12 mouse cellular contexts compared by ENCODE assay signal in the genomic region with DNA sequence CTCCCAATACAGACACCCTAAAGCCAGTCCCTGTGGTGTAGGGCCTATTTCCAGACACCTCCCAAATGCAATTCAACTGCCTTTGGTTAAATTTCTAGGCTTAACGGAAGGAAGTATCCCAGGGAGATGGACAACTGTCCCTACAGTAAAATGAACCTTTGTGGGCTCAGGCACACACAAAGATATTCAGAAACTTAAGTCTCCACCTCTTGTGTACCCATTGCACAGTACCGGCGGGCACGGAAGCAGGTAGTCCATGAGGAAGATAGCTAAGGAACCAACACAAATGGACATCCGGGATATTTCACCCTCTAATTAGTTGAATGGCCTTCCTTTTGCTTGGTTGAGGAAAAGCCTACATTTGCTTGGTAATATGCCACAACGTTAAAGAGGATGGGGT. TPM values are rescaled to one million over a fixed set of nuclear protein-coding genes. Genes with fewer than 3 reads are reported as not detected.
DNase-seq lines count a peak whose midpoint lies in the region; ATAC-seq and TF ChIP-seq lines count a peak whose summit lies in the region.
"Had no signal": no experiment of that assay in that cellular context is flagged by ENCODE, and none has a peak within 500 bp of the region (broad histone marks: within the 10 kb centered on the region; RNA-seq: fewer than 3 reads in every experiment).

No protein-coding gene starts in this region.

- H3K79me2 ChIP-seq in heart, adult 2 months (replicated peaks; ENCODE audit: control insufficient read depth, insufficient read depth, low read length), result no peaks in the 10 kb centered on the region

- no peaks in the 10 kb centered on the region for H3K36me3 ChIP-seq in heart, adult 2 months (ENCODE audit: control insufficient read depth, insufficient read depth, low read length)
- no peaks in the 10 kb centered on the region for H3K36me3 ChIP-seq in embryonic facial prominence, embryonic 12.5 days
- H3K36me3 ChIP-seq in intestine, embryonic 15.5 days, result no peaks in the 10 kb centered on the region
- no peaks in the 10 kb centered on the region for H3K36me3 ChIP-seq in liver, embryonic 12.5 days
- H3K36me3 ChIP-seq: forebrain, embryonic 12.5 days had no signal

- 7% methylated on average over 6 of the region's 6 CpGs for WGBS in heart, adult 2 months
- 1% methylated on average over 6 of the region's 6 CpGs for WGBS in embryonic facial prominence, embryonic 12.5 days
- WGBS in intestine, embryonic 15.5 days, result 6% methylated on average over 6 of the region's 6 CpGs
- 4% methylated on average over 6 of the region's 6 CpGs for WGBS in liver, embryonic 12.5 days (ENCODE audit: insufficient replicate concordance)

- DNase-seq in heart, adult 2 months, result no peak
- no peak for DNase-seq in heart, postnatal 10 days
- no peak for DNase-seq in ovary, postnatal 36 days (ENCODE audit: low spot score)
- no peak for DNase-seq in MN1 (ENCODE audit: low spot score)
- no peak for DNase-seq in frontal cortex, postnatal 14 days (ENCODE audit: low spot score in 2 of 2)
- DNase-seq: cerebellum, adult 8-10 months had no signal

- intact Hi-C loops in heart, adult 2 months (cut with DNase I), result no loop called here
- intact Hi-C loops in heart, postnatal 10 days (cut with DNase I), result no loop called here

- TF ChIP-seq EP300 in heart, adult 2 months (IDR thresholded peaks at IDR 0.05; ENCODE audit: insufficient read depth, low read depth, low read length), result no peak

- peak overlapping the region; percentile 48 for H3K27ac ChIP-seq in heart, adult 2 months
- H3K27ac ChIP-seq in embryonic facial prominence, embryonic 12.5 days, result 0 out of 2 replicates have a peak overlapping the region, but pooled peaks have one; percentile 23
- peak overlapping the region; percentile 96 for H3K27ac ChIP-seq in intestine, embryonic 15.5 days
- peak overlapping the region; percentile 77; the same call in 1 of the 2 replicates for H3K27ac ChIP-seq in liver, embryonic 12.5 days
- H3K27ac ChIP-seq: forebrain, embryonic 12.5 days; macrophage had no signal

- H3K27me3 ChIP-seq in heart, adult 2 months (ENCODE audit: control insufficient read depth, insufficient read depth, low read length), result peaks cover 13% of the 10 kb centered on the region
- peaks cover 95% of the 10 kb centered on the region for H3K27me3 ChIP-seq in embryonic facial prominence, embryonic 12.5 days
- 0 out of 2 replicates have a peak, but pooled peaks cover 1% of the 10 kb centered on the region for H3K27me3 ChIP-seq in intestine, embryonic 15.5 days (replicated peaks)
- peaks cover 98% of the 10 kb centered on the region for H3K27me3 ChIP-seq in liver, embryonic 12.5 days (replicated peaks)

- H3K4me2 ChIP-seq in embryonic facial prominence, embryonic 12.5 days (replicated peaks), result no peak overlapping the region
- H3K4me2 ChIP-seq in intestine, embryonic 15.5 days (replicated peaks), result peak overlapping the region; percentile 75
- peak overlapping the region; percentile 49 for H3K4me2 ChIP-seq in liver, embryonic 12.5 days
- H3K4me2 ChIP-seq: forebrain, embryonic 12.5 days had no signal

- no peaks in the 10 kb centered on the region for H3K9me3 ChIP-seq in embryonic facial prominence, embryonic 12.5 days
- no peaks in the 10 kb centered on the region for H3K9me3 ChIP-seq in intestine, embryonic 15.5 days
- H3K9me3 ChIP-seq in liver, embryonic 12.5 days (replicated peaks), result no peaks in the 10 kb centered on the region
- H3K9me3 ChIP-seq: forebrain, embryonic 12.5 days had no signal

- no peaks in the 10 kb centered on the region for H3K4me1 ChIP-seq in heart, adult 2 months (ENCODE audit: control insufficient read depth, insufficient read depth, low read length)
- peaks cover 6% of the 10 kb centered on the region; the same call in 1 of the 2 replicates for H3K4me1 ChIP-seq in embryonic facial prominence, embryonic 12.5 days
- H3K4me1 ChIP-seq in intestine, embryonic 15.5 days (replicated peaks), result peaks cover 29% of the 10 kb centered on the region
- H3K4me1 ChIP-seq in liver, embryonic 12.5 days, result peaks cover 12% of the 10 kb centered on the region; the same call in 1 of the 2 replicates

- ATAC-seq in embryonic facial prominence, embryonic 12.5 days (ENCODE audit: insufficient number of reproducible peaks, insufficient read depth, low FRiP score, low TSS enrichment), result no peak
- ATAC-seq in intestine, embryonic 15.5 days, result no peak
- ATAC-seq in liver, embryonic 12.5 days, result no peak

- TF ChIP-seq CTCF in heart, adult 2 months (IDR thresholded peaks at IDR 0.05), result no peak

- H3K9ac ChIP-seq in heart, adult 2 months (ENCODE audit: low read depth, low read length), result no peak overlapping the region
- no peak overlapping the region for H3K9ac ChIP-seq in embryonic facial prominence, embryonic 12.5 days
- peak overlapping the region; percentile 69 for H3K9ac ChIP-seq in intestine, embryonic 15.5 days
- H3K9ac ChIP-seq in liver, embryonic 12.5 days, result peak overlapping the region; percentile 39; the same call in 1 of the 2 replicates
- H3K9ac ChIP-seq: forebrain, embryonic 12.5 days had no signal

- H3K4me3 ChIP-seq in heart, adult 2 months, result peak overlapping the region; percentile 34; the same call in 1 of the 2 replicates
- H3K4me3 ChIP-seq in embryonic facial prominence, embryonic 12.5 days, result peak overlapping the region; percentile 23; the same call in 1 of the 2 replicates
- peak overlapping the region; percentile 61 for H3K4me3 ChIP-seq in intestine, embryonic 15.5 days (replicated peaks)
- peak overlapping the region; percentile 50 for H3K4me3 ChIP-seq in liver, embryonic 12.5 days

- no peak for TF ChIP-seq POLR2A in heart, adult 2 months (IDR thresholded peaks at IDR 0.05; ENCODE audit: insufficient read depth, low read depth, low read length)

RNA-seq across cellular contexts. Expression of a gene that starts 0.9 kb away (rescaled TPM):
- not detected for total RNA-seq in heart, adult 2 months (2021)
- polyA plus RNA-seq in heart, adult 2 months (2012; rRNA removed), result not detected in 2 replicates
- total RNA-seq in heart, postnatal 10 days (2021), result under 1 TPM; 0.10 to 0.17 TPM
- polyA plus RNA-seq in embryonic facial prominence, embryonic 12.5 days (2016; fragmentation: Nextera tagmentation; extraction: Ambion mirVana), result 0.17 and 0.35 TPM in 2 replicates
- 1.9 and 2.0 TPM in 2 replicates for polyA plus RNA-seq in intestine, embryonic 15.5 days (2015; fragmentation: Nextera tagmentation; extraction: Ambion mirVana)
- 0.29 TPM in 2 replicates for polyA plus RNA-seq in liver, embryonic 12.5 days (2016; fragmentation: Nextera tagmentation; extraction: Ambion mirVana)
- polyA plus RNA-seq: forebrain, embryonic 12.5 days; macrophage; testis, adult 2 months had no signal

RNA-seq across cellular contexts. Expression of a gene that starts 11.8 kb away (rescaled TPM):
- total RNA-seq in heart, adult 2 months (2021), result under 1 TPM; 0.11 to 0.21 TPM
- polyA plus RNA-seq in heart, adult 2 months (2012; rRNA removed), result 0.84 TPM in 1 of 2 replicates, not detected in the other
- 1 to 10 TPM in 1 of 2 experiments, under 1 TPM in 1; 0.98 to 1.0 TPM for total RNA-seq in heart, postnatal 10 days (2021)
- polyA plus RNA-seq in embryonic facial prominence, embryonic 12.5 days (2016; fragmentation: Nextera tagmentation; extraction: Ambion mirVana), result 15.1 and 18.2 TPM in 2 replicates
- polyA plus RNA-seq in intestine, embryonic 15.5 days (2015; fragmentation: Nextera tagmentation; extraction: Ambion mirVana), result 7.4 and 8.6 TPM in 2 replicates
- polyA plus RNA-seq in liver, embryonic 12.5 days (2016; fragmentation: Nextera tagmentation; extraction: Ambion mirVana), result 1.4 TPM in 2 replicates
- polyA plus RNA-seq: forebrain, embryonic 12.5 days; macrophage had no signal

RNA-seq across cellular contexts. Expression of a gene that starts 15.2 kb away (rescaled TPM):
- total RNA-seq in heart, adult 2 months (2021), result under 1 TPM; 0.14 to 0.34 TPM
- polyA plus RNA-seq in heart, adult 2 months (2012; rRNA removed), result 0.76 and 0.84 TPM in 2 replicates
- total RNA-seq in heart, postnatal 10 days (2021), result 1 to 10 TPM in 1 of 2 experiments, under 1 TPM in 1; 0.69 to 1.3 TPM
- 0.14 TPM in 1 of 2 replicates, not detected in the other for polyA plus RNA-seq in embryonic facial prominence, embryonic 12.5 days (2016; fragmentation: Nextera tagmentation; extraction: Ambion mirVana)
- 3.7 and 4.5 TPM in 2 replicates for polyA plus RNA-seq in intestine, embryonic 15.5 days (2015; fragmentation: Nextera tagmentation; extraction: Ambion mirVana)
- polyA plus RNA-seq in liver, embryonic 12.5 days (2016; fragmentation: Nextera tagmentation; extraction: Ambion mirVana), result 0.79 and 0.92 TPM in 2 replicates
- polyA plus RNA-seq: forebrain, embryonic 12.5 days had no signal

RNA-seq across cellular contexts. Expression of a gene that starts 18.3 kb away (rescaled TPM):
- under 1 TPM in 1 of 2 experiments, not detected in 1; 0.20 TPM for total RNA-seq in heart, adult 2 months (2021)
- 0.32 and 0.43 TPM in 2 replicates for polyA plus RNA-seq in heart, adult 2 months (2012; rRNA removed)
- under 1 TPM; 0.22 to 0.30 TPM for total RNA-seq in heart, postnatal 10 days (2021)
- 0.71 and 0.77 TPM in 2 replicates for polyA plus RNA-seq in embryonic facial prominence, embryonic 12.5 days (2016; fragmentation: Nextera tagmentation; extraction: Ambion mirVana)
- 0.86 and 1.2 TPM in 2 replicates for polyA plus RNA-seq in intestine, embryonic 15.5 days (2015; fragmentation: Nextera tagmentation; extraction: Ambion mirVana)
- 1.0 and 1.1 TPM in 2 replicates for polyA plus RNA-seq in liver, embryonic 12.5 days (2016; fragmentation: Nextera tagmentation; extraction: Ambion mirVana)

RNA-seq across cellular contexts. Expression of a gene that starts 28.0 kb away (rescaled TPM):
- under 1 TPM; 0.26 to 0.45 TPM for total RNA-seq in heart, adult 2 months (2021)
- 0.94 and 0.96 TPM in 2 replicates for polyA plus RNA-seq in heart, adult 2 months (2012; rRNA removed)
- total RNA-seq in heart, postnatal 10 days (2021), result 1 to 10 TPM; 1.2 to 1.6 TPM
- 0.33 and 0.34 TPM in 2 replicates for polyA plus RNA-seq in embryonic facial prominence, embryonic 12.5 days (2016; fragmentation: Nextera tagmentation; extraction: Ambion mirVana)
- 22.9 and 25.1 TPM in 2 replicates for polyA plus RNA-seq in intestine, embryonic 15.5 days (2015; fragmentation: Nextera tagmentation; extraction: Ambion mirVana)
- 2.1 and 3.1 TPM in 2 replicates for polyA plus RNA-seq in liver, embryonic 12.5 days (2016; fragmentation: Nextera tagmentation; extraction: Ambion mirVana)
- polyA plus RNA-seq: forebrain, embryonic 12.5 days had no signal

Comparison
In these comparisons a context has a peak if more than half of its experiments do, and no peak if none do; other contexts are left out.
1. H3K27ac ChIP-seq: peak in every context shown above with its lines; median percentile 96 in intestine, embryonic 15.5 days; 77 in liver, embryonic 12.5 days; 48 in heart, adult 2 months; 23 in embryonic facial prominence, embryonic 12.5 days.
2. H3K9ac ChIP-seq: peak in intestine, embryonic 15.5 days (single experiment) and liver, embryonic 12.5 days (single experiment); none in heart, adult 2 months (single experiment) and embryonic facial prominence, embryonic 12.5 days (single experiment).
3. Peak in every context shown above with its lines, with median percentiles within 50 percentile points of each other: H3K4me3 ChIP-seq.